Mouse (Mus musculus) cerebellum, postnatal 25 days (tissue): Measurements from ENCODE around the gene Mllt1.

Experiments
- DNase-seq, 2 experiments: peaks; one replicate each; pipeline ENCODE4 v3.0.0; 2021; ENCODE audit warnings: mixed read lengths in 2 of 2

Mllt1 gene

GRCm38 (mm10) chr17:56876981-56877380, 58.2 kb downstream of the Mllt1 start:
- no peak for DNase-seq

GRCm38 (mm10) chr17:56876465-56876864, 58.8 kb downstream of the Mllt1 start:
- no peak for DNase-seq

- DNase-seq = no peak
These were observed 60.1 kb downstream of the Mllt1 start, which contains the start of gene 1700061G19Rik for GRCm38 (mm10) chr17:56874936-56875651. Gene 1700061G19Rik (plus strand): TSS chr17:56875477.

GRCm38 (mm10) chr17:56874237-56874636, 61.0 kb downstream of the Mllt1 start, which contains the start of gene Acsbg2:
Gene Acsbg2 (minus strand): TSS chr17:56874447.
- no peak for DNase-seq

GRCm38 (mm10) chr17:56872512-56872911, 62.7 kb downstream of the Mllt1 start:
- no peak for DNase-seq

- DNase-seq = no peak
These were observed 63.4 kb downstream of the Mllt1 start for GRCm38 (mm10) chr17:56871767-56872166.

GRCm38 (mm10) chr17:56870287-56870953, 64.8 kb downstream of the Mllt1 start:
- DNase-seq = no peak

GRCm38 (mm10) chr17:56869481-56869977, 65.7 kb downstream of the Mllt1 start:
- no peak for DNase-seq

- no peak for DNase-seq
These were observed 69.1 kb downstream of the Mllt1 start for GRCm38 (mm10) chr17:56866071-56866470.

GRCm38 (mm10) chr17:56861197-56861596, 74.0 kb downstream of the Mllt1 start:
- DNase-seq = no peak

- DNase-seq = no peak
These were observed 76.3 kb downstream of the Mllt1 start for GRCm38 (mm10) chr17:56858922-56859321.

- DNase-seq = peak; percentile 52 to 70
These were observed 77.0 kb downstream of the Mllt1 start for GRCm38 (mm10) chr17:56858216-56858615.

GRCm38 (mm10) chr17:56855421-56855820, 79.8 kb downstream of the Mllt1 start:
- no peak for DNase-seq

GRCm38 (mm10) chr17:56851167-56851566, 84.0 kb downstream of the Mllt1 start:
- no peak for DNase-seq

GRCm38 (mm10) chr17:56849710-56850109, 85.5 kb downstream of the Mllt1 start:
- no peak for DNase-seq

- DNase-seq = no peak
These were observed 86.4 kb downstream of the Mllt1 start for GRCm38 (mm10) chr17:56848785-56849184.

- no peak for DNase-seq
These were observed 91.5 kb downstream of the Mllt1 start for GRCm38 (mm10) chr17:56843678-56844077.
